Mouse (Mus musculus) heart, embryonic 12.5 days (tissue): ENCODE measurements at regions not wholly inside any gene's neighbourhood (a gene's known extent, or its start where the extent isn't known, plus 50 kb on each side); places are given as distances from the start of the nearest gene placed in this dataset.

Experiments used
- ATAC-seq: fragments of 200-750 bp; cut with Nextera tagmentation; 2 replicates; pipeline ENCODE4 v1.8.0; 2017; ENCODE audit warnings: moderate TSS enrichment, moderate library complexity; ENCODE audit not compliant: insufficient number of reproducible peaks, low FRiP score
- H3K27ac ChIP-seq: fragments of 300-500 bp; sonication (generic); 2 replicates; pipeline ENCODE4 v1.5.1; 2016; ENCODE audit warnings: mild to moderate bottlenecking, moderate library complexity; ENCODE audit not compliant: poor library complexity, severe bottlenecking
- H3K27me3 ChIP-seq: fragments of 300-500 bp; sonication (generic); replicated peaks from 2 replicates; pipeline ENCODE4 v1.6.1; 2016; ENCODE audit warnings: mild to moderate bottlenecking, moderate library complexity
- H3K36me3 ChIP-seq: fragments of 300-500 bp; sonication (generic); 2 replicates; pipeline ENCODE4 v1.6.1; 2016; ENCODE audit warnings: mild to moderate bottlenecking, moderate library complexity
- H3K4me1 ChIP-seq: fragments of 300-500 bp; sonication (generic); replicated peaks from 2 replicates; pipeline ENCODE4 v1.6.1; 2016; ENCODE audit warnings: mild to moderate bottlenecking
- H3K4me2 ChIP-seq: fragments of 300-500 bp; sonication (generic); 2 replicates; pipeline ENCODE4 v1.6.1; 2016; ENCODE audit warnings: mild to moderate bottlenecking, moderate library complexity
- H3K4me3 ChIP-seq: fragments of 300-500 bp; sonication (generic); 2 replicates; pipeline ENCODE4 v1.5.1; 2016; ENCODE audit warnings: mild to moderate bottlenecking
- H3K9ac ChIP-seq: fragments of 300-500 bp; sonication (generic); 2 replicates; pipeline ENCODE4 v1.6.1; 2016; ENCODE audit warnings: mild to moderate bottlenecking, moderate library complexity
- H3K9me3 ChIP-seq: fragments of 300-500 bp; sonication (generic); replicated peaks from 2 replicates; pipeline ENCODE4 v1.6.1; 2016; ENCODE audit warnings: mild to moderate bottlenecking, moderate library complexity
- WGBS: fragments of 180-500 bp; shearing (Covaris S2); methylation state at CpG from one replicate; pipeline ENCODE4 v1.1.7; 2016; 5-methylcytosine and 5-hydroxymethylcytosine counted together

- no peaks in the 10 kb centered on the region for H3K4me1 ChIP-seq
- H3K4me3 ChIP-seq, result no peak overlapping the region
- H3K36me3 ChIP-seq, result no peaks in the 10 kb centered on the region
- no peak overlapping the region for H3K27ac ChIP-seq
- no peaks in the 10 kb centered on the region for H3K27me3 ChIP-seq
- no peak overlapping the region for H3K4me2 ChIP-seq
- WGBS, result 42% methylated on average over 3 of the region's 3 CpGs
- no peak for ATAC-seq
- no peaks in the 10 kb centered on the region for H3K9me3 ChIP-seq
- H3K9ac ChIP-seq, result no peak overlapping the region
Observed at GRCm38 (mm10) chr1:14001431-14001830, 2091.7 kb downstream of the 4930444P10Rik start.

- H3K36me3 ChIP-seq, result no peaks in the 10 kb centered on the region
- no peaks in the 10 kb centered on the region for H3K27me3 ChIP-seq
- no peak overlapping the region for H3K4me3 ChIP-seq
- H3K9ac ChIP-seq, result no peak overlapping the region
- no peaks in the 10 kb centered on the region for H3K4me1 ChIP-seq
- WGBS, result 69% methylated on average over 3 of the region's 3 CpGs
- no peak overlapping the region for H3K4me2 ChIP-seq
- ATAC-seq, result no peak
- no peak overlapping the region for H3K27ac ChIP-seq
- no peaks in the 10 kb centered on the region for H3K9me3 ChIP-seq
Observed at GRCm38 (mm10) chr1:14000605-14001395, 2092.3 kb downstream of the 4930444P10Rik start.

- WGBS, result 84% methylated on average over 9 of the region's 11 CpGs
- Histone ChIP-seq H3K9ac (no peak overlapping the region), H3K36me3 (no peaks in the 10 kb centered on the region), H3K4me2 (no peak overlapping the region), H3K9me3 (no peaks in the 10 kb centered on the region), H3K27me3 (no peaks in the 10 kb centered on the region), H3K4me1 (no peaks in the 10 kb centered on the region), H3K27ac (no peak overlapping the region), H3K4me3 (no peak overlapping the region)
- no peak for ATAC-seq
Observed at GRCm38 (mm10) chr1:13998178-13998708, 2094.9 kb downstream of the 4930444P10Rik start.

GRCm38 (mm10) chr1:13993825-13994509 is 2099.2 kb downstream of the 4930444P10Rik start:
- Histone ChIP-seq H3K9ac (no peak overlapping the region), H3K9me3 (no peaks in the 10 kb centered on the region), H3K27me3 (no peaks in the 10 kb centered on the region), H3K27ac (no peak overlapping the region), H3K4me3 (no peak overlapping the region), H3K4me1 (no peaks in the 10 kb centered on the region), H3K4me2 (no peak overlapping the region), H3K36me3 (no peaks in the 10 kb centered on the region)
- ATAC-seq, result no peak
- WGBS, result 83% methylated on average over 9 of the region's 9 CpGs

GRCm38 (mm10) chr1:13992978-13993377 is 2100.1 kb downstream of the 4930444P10Rik start:
- no peaks in the 10 kb centered on the region for H3K36me3 ChIP-seq
- ATAC-seq, result no peak
- H3K9me3 ChIP-seq, result no peaks in the 10 kb centered on the region
- no peak overlapping the region for H3K4me3 ChIP-seq
- H3K4me2 ChIP-seq, result no peak overlapping the region
- H3K9ac ChIP-seq, result no peak overlapping the region
- no peaks in the 10 kb centered on the region for H3K4me1 ChIP-seq
- H3K27me3 ChIP-seq, result no peaks in the 10 kb centered on the region
- 78% methylated on average over 9 of the region's 9 CpGs for WGBS
- no peak overlapping the region for H3K27ac ChIP-seq

GRCm38 (mm10) chr1:13989360-13989759 is 2103.8 kb downstream of the 4930444P10Rik start:
- 69% methylated on average over 3 of the region's 3 CpGs for WGBS

GRCm38 (mm10) chr1:13984833-13985232 is 2108.3 kb downstream of the 4930444P10Rik start:
- H3K4me3 ChIP-seq, result no peak overlapping the region
- H3K9me3 ChIP-seq, result no peaks in the 10 kb centered on the region
- no peak overlapping the region for H3K4me2 ChIP-seq
- H3K27me3 ChIP-seq, result no peaks in the 10 kb centered on the region
- no peak overlapping the region for H3K9ac ChIP-seq
- no peaks in the 10 kb centered on the region for H3K4me1 ChIP-seq
- no peak overlapping the region for H3K27ac ChIP-seq
- H3K36me3 ChIP-seq, result no peaks in the 10 kb centered on the region
- 64% methylated on average over 2 of the region's 2 CpGs for WGBS
- no peak for ATAC-seq

More at GRCm38 (mm10) chr1:13989360-13989759, 2103.8 kb downstream of the 4930444P10Rik start:
- ATAC-seq, result no peak
- Histone ChIP-seq H3K9ac (no peak overlapping the region), H3K4me1 (no peaks in the 10 kb centered on the region), H3K27ac (no peak overlapping the region), H3K9me3 (no peaks in the 10 kb centered on the region), H3K27me3 (no peaks in the 10 kb centered on the region), H3K4me2 (no peak overlapping the region), H3K36me3 (no peaks in the 10 kb centered on the region), H3K4me3 (no peak overlapping the region)

- no peak for ATAC-seq
- 79% methylated on average over 6 of the region's 6 CpGs for WGBS
- Histone ChIP-seq H3K9me3 (no peaks in the 10 kb centered on the region), H3K27me3 (no peaks in the 10 kb centered on the region), H3K4me1 (no peaks in the 10 kb centered on the region), H3K27ac (no peak overlapping the region), H3K4me3 (no peak overlapping the region), H3K36me3 (no peaks in the 10 kb centered on the region), H3K4me2 (no peak overlapping the region), H3K9ac (no peak overlapping the region)
Observed at GRCm38 (mm10) chr1:13980273-13980672, 2112.9 kb downstream of the 4930444P10Rik start.

GRCm38 (mm10) chr1:13978640-13979039 is 2114.5 kb downstream of the 4930444P10Rik start:
- Histone ChIP-seq H3K4me2 (no peak overlapping the region), H3K27ac (no peak overlapping the region), H3K27me3 (no peaks in the 10 kb centered on the region), H3K9me3 (no peaks in the 10 kb centered on the region), H3K9ac (no peak overlapping the region), H3K36me3 (no peaks in the 10 kb centered on the region), H3K4me3 (no peak overlapping the region), H3K4me1 (no peaks in the 10 kb centered on the region)
- WGBS, result 77% methylated on average over 3 of the region's 3 CpGs
- no peak for ATAC-seq

- H3K4me2 ChIP-seq, result no peak overlapping the region
- H3K9me3 ChIP-seq, result no peaks in the 10 kb centered on the region
- H3K27ac ChIP-seq, result no peak overlapping the region
- no peaks in the 10 kb centered on the region for H3K4me1 ChIP-seq
- no peak for ATAC-seq
- no peaks in the 10 kb centered on the region for H3K27me3 ChIP-seq
- WGBS, result 78% methylated on average over 1 of the region's 1 CpGs
- no peak overlapping the region for H3K9ac ChIP-seq
- H3K4me3 ChIP-seq, result no peak overlapping the region
- no peaks in the 10 kb centered on the region for H3K36me3 ChIP-seq
Observed at GRCm38 (mm10) chr1:13977207-13977606, 2115.9 kb downstream of the 4930444P10Rik start.

- ATAC-seq, result no peak
Observed at GRCm38 (mm10) chr1:13949241-13949640, 2143.9 kb downstream of the 4930444P10Rik start.

More at GRCm38 (mm10) chr1:13949241-13949640, 2143.9 kb downstream of the 4930444P10Rik start:
- H3K27ac ChIP-seq, result no peak overlapping the region
- 78% methylated on average over 3 of the region's 3 CpGs for WGBS
- H3K4me3 ChIP-seq, result no peak overlapping the region
- no peaks in the 10 kb centered on the region for H3K4me1 ChIP-seq
- H3K27me3 ChIP-seq, result no peaks in the 10 kb centered on the region
- no peak overlapping the region for H3K4me2 ChIP-seq
- no peaks in the 10 kb centered on the region for H3K9me3 ChIP-seq
- H3K9ac ChIP-seq, result no peak overlapping the region
- H3K36me3 ChIP-seq, result no peaks in the 10 kb centered on the region
